Mouse (Mus musculus): ENCODE data around the gene Clcf1.

GRCm38 (mm10) chr19:4202149-4202548 lies 11.9 kb upstream of the Clcf1 start:
- TF ChIP-seq CTCF (IDR thresholded peaks at IDR 0.05; ENCODE audit: low read depth, low read length) = no peak; the same call in 1 of the 2 replicates
- TF ChIP-seq POLR2A (IDR thresholded peaks at IDR 0.05; ENCODE audit: borderline replicate concordance, low read depth, low read length) = no peak
